Mouse (Mus musculus): ENCODE results near the gene Ncln.
"Not testable (repeated sequence)": the region's sequence is repeated elsewhere in the genome, so short reads cannot be mapped to it uniquely, and the experiment has no call there.

The Ncln gene

DNA sequence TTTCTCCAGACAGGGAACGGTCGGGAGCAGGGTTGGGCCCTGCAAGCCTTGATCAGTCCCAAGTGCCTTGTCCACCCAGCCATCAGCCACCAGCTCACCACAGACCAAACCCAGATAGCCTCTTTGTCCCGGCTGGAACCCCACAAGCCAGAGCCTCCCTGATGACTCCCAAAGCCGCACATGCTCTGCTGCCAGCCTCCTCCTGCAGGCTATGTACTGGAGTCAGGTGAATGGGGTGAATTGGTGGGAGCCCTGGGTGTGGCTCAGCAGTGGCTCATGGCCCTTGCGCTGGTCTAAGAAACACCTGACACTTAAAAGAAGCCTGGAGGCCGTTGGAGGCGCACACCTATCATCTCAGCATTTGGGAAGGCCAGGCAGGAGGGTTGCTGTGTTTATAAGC lies 33.3 kb downstream of the Ncln start:
- DNase-seq (ENCODE audit: low spot score in 2 of 2) = no peak

DNA sequence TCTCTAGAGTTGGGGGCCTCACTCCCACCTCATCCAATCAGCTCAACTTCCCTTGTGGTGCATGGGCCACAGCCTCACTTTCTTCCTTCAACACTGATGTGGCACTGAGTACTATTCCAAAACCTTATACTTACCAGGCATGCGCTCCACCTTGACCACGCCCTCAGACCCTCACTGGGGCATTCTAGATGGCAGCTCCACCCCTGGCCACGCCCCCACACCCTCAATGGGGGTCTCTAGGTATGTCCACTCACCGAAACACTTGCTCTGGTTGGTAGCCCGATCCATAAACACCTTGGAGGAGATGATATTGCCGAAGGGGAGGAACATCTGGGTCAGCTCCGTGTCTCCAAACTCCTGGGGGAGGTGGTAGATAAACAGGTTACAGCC lies 33.8 kb downstream of the Ncln start:
- peak in 1 of 2 experiments; percentile 29 for DNase-seq (ENCODE audit: low spot score in 2 of 2)

DNA sequence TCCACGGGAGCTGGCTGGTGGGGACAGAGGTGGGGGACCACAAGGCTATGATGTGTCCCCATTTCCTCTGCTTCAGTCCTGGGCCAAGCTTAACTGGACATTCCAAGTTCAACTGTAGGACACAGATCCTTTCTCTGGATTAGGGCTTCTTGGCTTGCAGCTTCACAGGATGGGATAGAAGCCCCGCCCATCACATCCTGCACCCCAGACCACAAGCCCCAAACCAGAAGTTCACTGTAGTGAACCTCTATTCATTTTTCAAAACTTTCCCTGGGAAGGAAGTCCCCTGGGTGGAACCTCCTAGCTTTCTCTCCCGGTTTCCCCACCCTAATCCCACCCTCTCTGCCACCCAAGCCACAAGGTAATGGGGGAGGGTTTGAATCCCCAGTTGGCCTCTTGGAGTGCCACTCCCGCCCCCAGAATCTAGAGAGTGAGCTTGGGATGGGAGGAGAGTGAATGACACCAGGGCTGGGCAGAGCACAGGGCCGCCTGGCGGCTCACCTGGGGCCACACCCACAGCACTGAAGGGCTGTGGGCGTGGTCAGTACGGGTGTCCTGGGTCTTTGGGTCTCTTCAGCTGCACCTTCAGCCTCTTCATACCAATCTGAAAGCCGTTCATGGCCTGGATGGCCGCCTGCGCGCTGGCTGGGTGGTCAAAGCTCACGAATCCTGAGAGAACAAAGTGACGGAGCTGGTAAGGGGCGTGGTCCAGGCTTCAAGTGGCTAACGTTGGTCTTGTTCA lies 34.3 kb downstream of the Ncln start:
- DNase-seq (ENCODE audit: low spot score in 2 of 2) = peak in 1 of 2 experiments; percentile 15

DNA sequence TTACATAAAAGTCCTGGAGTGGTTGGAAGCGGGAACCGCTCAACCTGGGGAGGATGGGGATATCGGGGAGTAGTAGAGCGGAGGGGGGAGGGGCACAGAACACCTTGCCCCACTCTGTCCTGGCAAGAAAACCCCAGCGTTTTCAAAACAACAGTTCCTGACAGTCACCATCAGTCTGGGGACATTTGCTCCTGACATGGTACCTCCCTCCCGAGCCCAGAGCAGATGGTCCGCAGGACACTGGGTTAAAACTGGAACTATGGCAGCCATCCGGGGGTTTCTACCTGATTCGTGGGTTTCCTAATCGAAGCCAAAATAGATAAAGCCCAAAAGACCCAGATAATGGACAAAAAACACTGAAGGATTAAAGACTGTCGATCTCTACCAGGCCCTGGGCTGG lies 35.2 kb downstream of the Ncln start:
- no peak for DNase-seq (ENCODE audit: low spot score in 2 of 2)

DNA sequence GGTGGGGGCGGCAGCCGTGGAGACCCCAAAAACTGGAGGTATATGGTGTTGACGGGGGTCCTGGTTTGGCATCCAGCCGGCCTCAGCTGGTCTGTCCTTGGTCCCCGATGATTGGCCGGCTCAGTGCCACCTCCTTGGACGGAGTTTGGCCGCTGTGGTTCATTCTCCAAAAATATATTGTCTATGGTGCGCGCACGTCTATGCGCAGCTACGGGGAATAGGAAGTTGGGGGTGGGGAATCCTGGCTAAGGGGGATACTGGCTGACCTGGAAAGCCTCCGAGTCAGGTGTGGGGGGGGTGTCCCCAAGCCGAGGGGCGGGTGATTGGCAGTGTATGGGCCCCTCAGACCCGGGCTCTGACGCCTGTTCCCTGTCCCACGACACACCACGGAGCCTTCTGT lies 35.7 kb downstream of the Ncln start:
- no peak for DNase-seq (ENCODE audit: low spot score in 2 of 2)

DNA sequence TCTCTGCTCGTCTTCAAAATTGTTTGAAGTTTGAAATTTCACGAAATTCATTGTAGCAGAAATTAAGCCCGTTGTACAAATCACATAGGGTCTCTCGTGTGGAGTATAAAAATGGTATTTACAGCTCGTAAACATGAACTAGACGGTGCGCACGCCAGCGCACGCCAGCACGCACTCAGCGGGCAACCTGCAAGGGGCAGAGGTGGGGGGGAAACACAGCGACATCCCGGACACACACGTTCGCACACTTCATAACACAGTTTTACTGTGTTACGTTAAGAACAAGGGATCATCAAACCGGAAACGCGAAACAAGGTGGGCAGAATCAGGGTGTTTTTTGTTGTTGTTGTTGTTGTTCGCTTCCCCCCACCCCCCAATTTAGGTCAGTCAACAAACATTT lies 36.8 kb downstream of the Ncln start:
- DNase-seq (ENCODE audit: low spot score in 2 of 2) = no peak

DNA sequence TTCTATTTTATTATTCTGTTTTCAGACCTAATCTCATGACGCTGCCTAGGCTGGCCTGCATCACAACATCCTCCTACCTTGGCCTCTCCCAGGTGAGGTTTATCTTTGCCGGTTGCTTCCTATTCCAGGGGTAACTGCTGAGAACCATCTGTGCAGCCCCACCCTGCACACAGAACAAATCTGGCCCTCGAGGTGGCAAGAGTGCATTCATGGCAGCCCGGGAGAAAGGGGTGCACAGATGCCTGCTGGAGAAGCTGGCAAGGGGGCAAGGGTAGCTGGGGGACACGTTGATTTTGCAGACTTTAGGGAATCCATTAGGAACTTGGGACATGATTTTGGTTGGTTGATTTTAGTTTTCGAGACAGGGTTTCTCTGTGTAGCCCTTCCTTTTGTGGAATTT lies 37.9 kb downstream of the Ncln start:
- no peak for DNase-seq (ENCODE audit: low spot score in 2 of 2)

DNA sequence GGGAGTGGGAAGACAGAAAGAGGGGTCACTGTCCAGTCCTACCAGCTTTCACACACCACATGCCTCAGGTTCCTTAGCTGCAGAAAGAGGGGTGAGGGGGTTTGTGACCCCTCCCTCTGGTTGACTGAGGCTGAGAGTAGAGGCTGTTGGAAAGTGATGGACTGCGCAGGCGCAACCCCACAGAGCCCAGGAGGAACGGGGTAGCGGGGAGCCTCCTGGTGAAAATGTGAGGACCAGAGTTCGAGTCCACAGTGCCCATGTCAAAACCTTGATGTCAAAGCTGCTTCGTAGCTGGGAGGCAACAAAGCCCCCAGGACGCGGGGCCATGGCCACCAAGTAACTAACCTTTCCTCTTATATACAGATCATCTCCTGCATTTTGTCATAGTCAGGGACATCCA lies 38.6 kb downstream of the Ncln start:
- DNase-seq (ENCODE audit: low spot score in 2 of 2) = no peak

DNA sequence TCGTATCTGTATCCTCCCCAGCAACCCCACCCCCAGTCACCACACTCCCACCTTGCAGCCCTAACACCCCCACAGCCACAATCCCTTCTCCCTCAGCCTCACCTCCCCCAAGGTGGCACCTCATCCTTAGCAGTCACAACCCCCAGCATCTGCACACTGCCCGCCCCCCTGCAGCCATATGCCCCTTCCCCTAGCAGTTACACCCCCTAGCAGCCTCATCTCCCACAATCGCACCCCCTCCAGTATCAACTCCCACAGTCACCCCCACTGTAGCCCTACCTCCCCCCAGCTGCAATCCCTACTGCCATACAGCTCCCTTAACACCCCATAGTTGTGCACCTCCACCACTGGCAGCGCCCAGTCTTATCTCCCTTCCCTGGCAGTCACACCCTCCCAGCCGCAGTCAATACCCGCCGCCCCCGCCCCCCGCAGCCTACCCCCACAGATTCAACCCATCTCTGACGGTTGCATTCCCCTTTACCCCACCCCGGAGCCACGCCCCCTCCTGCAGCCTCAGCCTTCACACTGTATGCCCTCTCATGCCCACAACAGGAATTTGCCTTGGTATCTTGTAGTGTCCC lies 39.1 kb downstream of the Ncln start:
- DNase-seq (ENCODE audit: low spot score in 2 of 2) = no peak

DNA sequence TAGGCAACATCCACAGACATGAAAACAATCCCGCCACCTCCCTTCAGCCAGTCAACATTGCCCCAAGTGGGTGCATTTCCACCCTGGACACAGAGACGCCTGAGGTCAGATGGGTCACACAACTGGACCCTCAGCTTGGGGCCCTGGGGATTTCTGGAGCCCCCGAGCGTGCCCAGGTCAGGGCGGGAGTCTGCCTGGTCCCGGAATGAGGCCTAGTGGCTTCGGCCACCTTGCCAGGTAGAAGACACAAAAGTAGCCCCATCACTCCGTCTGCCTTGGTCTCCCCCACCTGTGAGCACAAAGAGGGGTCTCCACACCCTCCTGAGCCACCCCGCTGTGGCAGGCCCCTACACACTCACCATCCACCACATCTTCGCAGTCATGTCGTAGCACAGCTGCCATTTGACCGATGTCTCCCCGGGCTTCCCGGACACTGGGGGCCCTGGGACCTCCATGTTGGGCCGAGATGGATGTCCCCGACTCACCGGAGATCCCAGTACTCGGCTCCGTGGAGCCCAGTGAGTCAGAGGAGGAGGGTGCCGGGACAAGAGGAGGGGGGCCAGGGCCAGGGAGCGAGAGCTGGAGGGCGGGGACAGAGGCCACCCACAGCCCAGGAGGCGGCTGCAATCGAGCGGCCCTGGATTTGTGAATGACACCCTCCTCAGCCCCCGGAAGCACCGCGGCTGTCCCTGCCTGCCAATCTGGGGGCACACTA lies 40.9 kb downstream of the Ncln start, which contains the start of gene Nfic:
Gene Nfic, minus strand, starts transcription at position 455 of the 715 bp plus-strand sequence.
- no peak for DNase-seq (ENCODE audit: low spot score in 2 of 2)

DNA sequence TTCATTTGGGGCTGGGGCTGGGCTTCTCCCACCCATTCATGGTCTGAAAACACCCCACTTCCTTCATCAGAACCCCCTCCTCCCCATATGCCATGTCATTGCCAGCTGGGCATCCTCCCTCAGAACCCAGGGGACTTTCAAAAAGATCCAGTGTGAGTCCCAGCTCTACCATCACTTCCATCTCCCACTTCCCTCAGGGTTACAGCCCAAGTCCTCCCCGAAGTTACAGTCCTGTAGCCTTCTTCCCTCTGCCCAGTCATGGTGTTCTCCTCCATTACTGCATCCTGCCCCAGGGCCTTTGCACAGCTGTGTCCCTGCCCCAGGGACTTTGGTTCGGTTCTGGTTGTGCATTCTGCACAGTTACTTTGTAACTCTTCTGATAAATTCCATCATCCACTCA lies 42.1 kb downstream of the Ncln start:
- no peak for DNase-seq (ENCODE audit: low spot score in 2 of 2)

DNA sequence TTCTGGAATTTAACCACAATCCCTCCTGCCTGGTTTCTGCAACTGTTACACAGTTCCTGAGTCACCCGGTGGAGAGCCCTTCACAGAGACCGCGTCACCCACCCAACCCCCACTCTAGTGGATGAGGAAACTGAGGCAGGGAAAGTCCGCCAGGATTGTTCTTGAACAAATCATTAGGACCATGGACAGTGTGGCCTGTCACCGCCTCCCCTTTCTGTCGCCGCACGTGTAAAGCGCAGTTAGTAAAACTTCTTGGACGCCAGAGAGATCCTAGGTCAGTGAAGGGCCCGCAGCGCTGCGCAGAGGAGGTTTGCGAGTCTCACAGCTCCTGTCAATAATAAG lies 43.3 kb downstream of the Ncln start:
- no peak for DNase-seq (ENCODE audit: low spot score in 2 of 2)

DNA sequence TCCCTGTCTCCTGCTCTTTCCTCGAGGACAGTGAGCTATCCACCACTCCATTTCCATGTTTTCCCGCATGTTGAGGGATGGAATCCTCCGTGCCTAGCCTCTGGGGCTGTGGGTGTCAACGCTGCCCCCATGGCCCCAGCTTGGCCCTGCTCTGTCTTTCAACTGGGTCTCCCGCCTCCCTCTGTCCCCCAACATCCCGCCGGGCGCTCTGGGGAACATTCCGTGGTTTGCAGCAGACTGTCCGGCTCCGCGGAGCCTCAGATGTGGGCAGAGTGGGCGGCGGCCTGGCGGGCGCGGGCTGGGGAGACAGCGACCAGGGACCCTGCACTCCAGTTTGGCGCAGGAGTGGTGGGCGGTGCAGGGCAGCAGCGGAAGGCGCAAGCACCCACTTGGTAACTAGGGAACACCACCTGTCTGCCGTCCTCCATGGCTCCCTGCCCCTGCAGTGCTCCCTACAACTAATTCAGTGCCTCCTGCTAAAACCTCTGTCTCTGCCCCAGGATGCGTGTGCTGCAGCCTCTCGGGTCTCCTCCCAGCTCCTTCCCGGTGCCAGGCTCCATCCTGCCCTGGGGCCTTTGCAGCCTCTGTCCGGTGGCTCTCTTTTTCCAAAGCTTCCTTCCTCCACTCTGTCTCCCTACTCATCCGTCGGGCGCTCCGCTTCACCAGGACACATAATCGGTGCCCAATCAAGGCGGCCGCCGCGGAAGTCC lies 43.8 kb downstream of the Ncln start:
- DNase-seq (ENCODE audit: low spot score in 2 of 2) = peak in 1 of 2 experiments; percentile 16

DNA sequence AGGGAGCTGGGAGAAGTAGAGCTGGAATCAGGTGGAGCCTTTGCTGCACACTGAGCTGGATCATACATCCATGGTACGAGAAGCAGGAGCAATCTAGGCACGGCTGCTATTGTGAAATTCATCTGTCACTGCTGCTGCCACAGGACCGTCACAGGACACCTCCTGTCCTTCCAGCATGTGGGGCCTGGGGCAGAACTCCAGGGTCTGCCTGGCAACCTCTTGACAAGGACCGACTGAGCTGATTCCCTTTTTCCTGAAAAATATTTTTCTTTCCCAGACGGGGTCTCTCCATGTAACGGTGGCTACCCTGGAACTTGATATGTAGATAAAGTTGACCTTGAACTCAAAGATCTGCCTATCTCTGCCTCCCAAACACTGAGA lies 44.8 kb downstream of the Ncln start:
- no peak for DNase-seq (ENCODE audit: low spot score in 2 of 2)

DNA sequence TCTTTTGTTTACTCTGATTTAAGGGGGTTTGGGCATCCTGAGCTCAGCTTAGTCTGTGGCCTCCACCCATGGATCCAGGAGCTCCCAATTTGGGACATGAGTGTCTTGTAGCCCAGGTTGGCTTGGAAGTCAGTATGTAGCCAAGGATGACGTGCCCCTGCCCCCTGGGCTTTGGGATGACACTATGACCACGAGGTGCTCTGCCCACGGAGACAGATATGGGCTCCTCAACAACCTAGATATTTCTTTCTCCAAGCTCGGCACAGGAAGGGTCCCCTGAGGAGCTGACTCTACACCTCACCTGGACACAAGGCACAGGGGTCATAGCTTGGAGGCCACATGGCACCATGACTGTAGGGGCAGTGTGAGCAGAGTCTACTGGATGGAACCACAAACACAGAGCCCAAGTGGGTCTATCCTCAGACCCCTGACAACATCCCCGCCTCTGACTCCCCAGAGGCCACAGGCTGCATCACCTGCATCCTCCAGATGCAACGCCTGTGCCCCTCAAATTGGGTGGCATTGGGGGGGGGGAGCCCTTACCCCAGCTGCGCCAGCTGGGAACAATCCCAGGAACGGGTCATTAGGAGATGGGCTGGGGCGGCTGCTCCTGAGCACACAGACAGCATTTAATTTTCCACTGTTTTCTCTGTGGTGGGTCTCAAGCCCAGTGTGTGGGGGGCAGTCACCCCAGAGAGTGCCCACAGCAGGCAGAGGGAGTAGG lies 45.4 kb downstream of the Ncln start:
- no peak for DNase-seq (ENCODE audit: low spot score in 2 of 2)

DNA sequence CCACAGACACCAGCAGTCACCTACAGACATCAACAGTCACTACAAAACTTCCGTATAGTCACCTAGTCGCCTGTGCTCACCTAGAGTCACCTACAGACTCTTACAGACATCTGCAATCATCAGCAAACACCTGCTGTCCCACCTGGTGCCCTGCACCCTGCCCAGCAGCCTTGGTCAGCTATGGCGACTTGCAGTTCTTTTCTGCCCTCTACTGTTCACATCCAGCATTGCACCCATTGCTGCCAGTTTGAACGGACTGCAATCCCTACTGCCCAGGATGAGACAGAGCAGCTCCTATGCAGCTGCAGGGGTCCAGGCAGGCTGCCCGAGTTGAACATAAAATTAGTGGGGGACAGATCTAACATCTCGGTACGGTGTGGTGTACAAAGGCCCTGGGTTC lies 46.1 kb downstream of the Ncln start:
- peak; percentile 78 to 85 for DNase-seq (ENCODE audit: low spot score in 2 of 2)

DNA sequence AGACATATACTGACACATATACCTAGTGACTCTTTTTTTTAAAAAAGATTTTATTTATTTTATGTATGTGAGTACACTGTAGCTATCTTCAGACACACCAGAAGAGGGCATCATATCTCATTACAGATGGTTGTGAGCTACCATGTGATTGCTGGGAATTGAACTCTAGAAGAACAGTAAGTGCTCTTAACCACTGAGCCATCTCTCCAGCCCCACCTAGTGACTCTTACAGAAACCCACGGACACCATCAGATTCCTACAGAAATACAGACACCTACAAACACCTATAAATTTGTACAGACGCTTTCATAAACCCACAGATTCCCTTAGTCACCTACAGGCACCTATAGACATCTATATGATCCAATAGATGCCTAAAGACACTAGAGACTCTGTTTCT lies 50.7 kb downstream of the Ncln start:
- DNase-seq (ENCODE audit: low spot score in 2 of 2) = not testable (repeated sequence)

DNA sequence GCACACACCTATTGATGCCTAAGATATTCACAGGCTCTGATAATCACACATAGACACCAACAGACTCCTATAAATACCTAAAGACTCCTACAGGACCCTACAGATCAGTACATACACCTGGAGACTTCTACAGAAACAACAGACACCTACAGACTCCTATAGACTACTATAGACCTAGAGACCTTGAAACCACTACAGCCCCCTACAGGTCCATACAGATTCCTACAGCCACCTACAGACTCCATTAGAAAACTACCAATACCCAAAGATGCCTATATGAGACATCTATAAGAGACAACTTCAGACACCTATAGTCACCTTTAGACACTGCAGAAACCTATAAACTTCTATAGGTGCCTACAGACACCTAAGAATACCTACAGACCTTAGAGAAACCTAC lies 55.2 kb downstream of the Ncln start:
- DNase-seq (ENCODE audit: low spot score in 2 of 2) = no peak
